Mouse (Mus musculus) lung, postnatal 0 days (tissue): ENCODE results near the gene Fzd7.

Experiments used
- CTCF ChIP-seq: IDR thresholded peaks from 2 replicates; pipeline ENCODE4 v1.5.1; 2016; ENCODE audit warnings: antibody characterized with exemption, mild to moderate bottlenecking
- EP300 ChIP-seq: IDR thresholded peaks from 2 replicates; pipeline ENCODE4 v1.6.1; 2016; ENCODE audit warnings: antibody characterized with exemption, mild to moderate bottlenecking, control low read depth

- TF ChIP-seq CTCF, result no peak
- no peak for TF ChIP-seq EP300
Measured at GRCm38 (mm10) chr1:59470766-59471165, 11.5 kb upstream of the Fzd7 start.
